Mouse (Mus musculus) forebrain, embryonic 12.5 days (tissue): ENCODE data around the gene Ssxb3. TPM values are rescaled to one million over a fixed set of nuclear protein-coding genes. Genes with fewer than 3 reads are reported as not detected.
"Not testable (repeated sequence)": the region's sequence is repeated elsewhere in the genome, so short reads cannot be mapped to it uniquely, and the experiment has no call there.

Experiments used
- ATAC-seq: fragments of 200-750 bp; cut with Nextera tagmentation; 2 replicates; pipeline ENCODE4 v1.8.0; 2017; ENCODE audit warnings: moderate TSS enrichment; ENCODE audit not compliant: low FRiP score
- H3K27ac ChIP-seq: fragments of 300-500 bp; sonication (generic); 2 replicates; pipeline ENCODE4 v1.5.1; 2016; ENCODE audit warnings: mild to moderate bottlenecking
- H3K27me3 ChIP-seq: fragments of 300-500 bp; sonication (generic); 2 replicates; pipeline ENCODE4 v1.6.1; 2016; ENCODE audit warnings: mild to moderate bottlenecking
- H3K36me3 ChIP-seq: fragments of 300-500 bp; sonication (generic); replicated peaks from 2 replicates; pipeline ENCODE4 v1.6.1; 2016; ENCODE audit warnings: mild to moderate bottlenecking
- H3K4me1 ChIP-seq: fragments of 300-500 bp; sonication (generic); 2 replicates; pipeline ENCODE4 v1.6.1; 2016
- H3K4me2 ChIP-seq: fragments of 300-500 bp; sonication (generic); 2 replicates; pipeline ENCODE4 v1.6.1; 2016; ENCODE audit warnings: mild to moderate bottlenecking, moderate library complexity
- H3K4me3 ChIP-seq: fragments of 300-500 bp; sonication (generic); replicated peaks from 2 replicates; pipeline ENCODE4 v1.5.1; 2016; ENCODE audit warnings: mild to moderate bottlenecking
- H3K9ac ChIP-seq: fragments of 300-500 bp; sonication (generic); 2 replicates; pipeline ENCODE4 v1.6.1; 2016; ENCODE audit warnings: mild to moderate bottlenecking
- H3K9me3 ChIP-seq: fragments of 300-500 bp; sonication (generic); 2 replicates; pipeline ENCODE4 v1.6.1; 2016
- WGBS: fragments of 180-500 bp; shearing (Covaris S2); methylation state at CpG from one replicate; pipeline ENCODE4 v1.1.7; 2016; 5-methylcytosine and 5-hydroxymethylcytosine counted together
- polyA plus RNA-seq: library from polyadenylated mRNA; unstranded; fragments of >200 nt; fragmentation: Nextera tagmentation; extraction: Ambion mirVana; gene quantifications from 2 replicates; pipeline ENCODE4 v1.2.1, GENCODE M21; 2016

Gene Ssxb3
- not detected in 2 replicates for polyA plus RNA-seq

DNA sequence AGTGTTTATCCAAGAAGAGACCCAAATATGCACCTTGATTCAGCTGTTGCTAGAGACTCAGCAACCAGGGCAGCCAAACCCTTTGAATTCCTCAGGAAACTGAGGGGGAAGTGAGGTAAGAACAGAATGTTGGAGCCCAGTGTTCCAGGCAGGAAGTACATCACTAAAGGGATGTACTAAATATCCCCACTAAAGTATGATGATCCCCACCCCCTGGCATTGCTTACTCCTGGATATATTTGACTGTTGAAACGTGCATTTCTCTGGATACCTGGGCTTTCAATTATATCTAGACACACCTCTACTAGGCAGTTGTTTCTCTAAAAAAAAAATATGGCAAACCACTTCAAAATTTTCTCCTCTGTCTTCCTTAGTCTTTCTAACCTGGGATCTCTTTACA is at the start of gene Ssxb3:
TSS of gene Ssxb3 (minus strand) at position 101 of the 400 bp plus-strand sequence.
- not testable (repeated sequence) for H3K27me3 ChIP-seq, ATAC-seq, H3K9ac ChIP-seq, H3K9me3 ChIP-seq, H3K36me3 ChIP-seq, H3K27ac ChIP-seq, H3K4me3 ChIP-seq, H3K4me2 ChIP-seq, H3K4me1 ChIP-seq
- 29% methylated on average over 1 of the region's 1 CpGs for WGBS

DNA sequence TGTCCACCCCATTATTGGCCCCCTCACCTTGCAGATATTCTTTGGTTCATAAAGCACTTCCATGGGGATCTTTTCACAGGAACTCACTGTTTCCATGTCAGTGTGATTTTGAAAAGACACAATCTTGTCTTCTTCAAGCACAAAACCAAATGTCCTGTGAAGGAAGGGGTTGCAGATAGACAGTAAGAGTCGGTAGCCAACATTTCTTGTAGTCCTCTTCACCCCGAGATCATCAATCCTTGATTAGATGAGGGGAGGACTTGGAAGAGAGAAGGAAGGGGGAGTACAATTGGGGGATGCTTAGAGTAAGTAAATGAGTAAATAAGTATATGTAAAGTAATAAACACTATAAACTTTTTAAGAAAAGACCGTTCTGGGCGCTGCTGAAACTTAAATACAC is 43.5 kb downstream of the Ssxb3 start, which contains the start of gene Ssxb6:
TSS of gene Ssxb6 (minus strand) at position 101 of the 400 bp plus-strand sequence.
- not testable (repeated sequence) for H3K9me3 ChIP-seq, H3K27me3 ChIP-seq, H3K36me3 ChIP-seq, H3K4me3 ChIP-seq, H3K9ac ChIP-seq, H3K4me1 ChIP-seq, H3K27ac ChIP-seq, ATAC-seq, H3K4me2 ChIP-seq
- 72% methylated on average over 4 of the region's 4 CpGs for WGBS

Other genes with a start within 250 kb of the Ssxb3 start
- gene Ssxb9, start 224.8 kb downstream of the Ssxb3 start, polyA plus RNA-seq: not detected in 2 replicates
- gene Ssxb1, start 178.5 kb downstream of the Ssxb3 start, polyA plus RNA-seq: not detected in 2 replicates
- gene Ssxb2, start 130.1 kb downstream of the Ssxb3 start, polyA plus RNA-seq: not detected in 2 replicates
- gene Gm14459, start 66.9 kb downstream of the Ssxb3 start, polyA plus RNA-seq: not detected in 2 replicates
- not detected in 2 replicates for gene Ssxb6, start 43.6 kb downstream of the Ssxb3 start, polyA plus RNA-seq
- not detected in 2 replicates for gene Ssxb8, start 99.0 kb upstream of the Ssxb3 start, polyA plus RNA-seq
- not detected in 2 replicates for gene Ssx9, start 156.6 kb upstream of the Ssxb3 start, polyA plus RNA-seq
- not detected in 2 replicates for gene Ssxb5, start 211.9 kb upstream of the Ssxb3 start, polyA plus RNA-seq